Mouse (Mus musculus) ES-Bruce4 (cell line): ENCODE data around the gene Fam120a. TPM values are rescaled to one million over a fixed set of nuclear protein-coding genes. Genes with fewer than 3 reads are reported as not detected.

Source experiments
- H3K27ac ChIP-seq: 2 replicates; pipeline ENCODE4 v1.5.1; 2012; ENCODE audit warnings: low read length, inconsistent platforms; ENCODE audit not compliant: insufficient read depth
- H3K27me3 ChIP-seq: 2 replicates; pipeline ENCODE4 v1.6.1; 2012; ENCODE audit warnings: mild to moderate bottlenecking, low read length, inconsistent platforms; ENCODE audit not compliant: control insufficient read depth, poor library complexity, insufficient read depth, severe bottlenecking
- H3K36me3 ChIP-seq: 2 replicates; pipeline ENCODE4 v1.6.1; 2012; ENCODE audit warnings: inconsistent platforms, mild to moderate bottlenecking, low read length, moderate library complexity; ENCODE audit not compliant: control insufficient read depth, poor library complexity, insufficient read depth, severe bottlenecking
- H3K4me1 ChIP-seq: one replicate; pipeline ENCODE4 v1.8.1; 2011; ENCODE audit warnings: low read length; ENCODE audit not compliant: control insufficient read depth, insufficient read depth
- H3K4me3 ChIP-seq: 2 replicates; pipeline ENCODE4 v1.5.1; 2011; ENCODE audit warnings: low read depth, mild to moderate bottlenecking, low read length
- H3K9ac ChIP-seq: 2 replicates; pipeline ENCODE4 v1.6.1; 2012; ENCODE audit warnings: low read depth, mild to moderate bottlenecking, inconsistent platforms; ENCODE audit not compliant: poor library complexity, severe bottlenecking
- H3K9me3 ChIP-seq: replicated peaks from 2 replicates; pipeline ENCODE4 v1.6.1; 2012; ENCODE audit warnings: mild to moderate bottlenecking, low read length, inconsistent platforms; ENCODE audit not compliant: control insufficient read depth, poor library complexity, insufficient read depth, severe bottlenecking
- CTCF ChIP-seq: IDR thresholded peaks from one replicate; pipeline ENCODE4 v1.8.1; 2011; ENCODE audit warnings: low read depth, low read length
- EP300 ChIP-seq: IDR thresholded peaks from 2 replicates; pipeline ENCODE4 v1.6.1; 2011; ENCODE audit warnings: low read depth, low read length; ENCODE audit not compliant: insufficient read depth
- POLR2A ChIP-seq: IDR thresholded peaks from one replicate; pipeline ENCODE4 v1.8.1; 2011; ENCODE audit warnings: low read length; ENCODE audit not compliant: insufficient read depth
- polyA plus RNA-seq: library from polyadenylated mRNA; stranded (reverse); fragments of >200 nt; gene quantifications from 2 replicates; pipeline ENCODE4 v1.2.4, GENCODE M21; 2011; ENCODE audit warnings: low read depth; ENCODE audit not compliant: missing spikeins, insufficient read depth, insufficient read length

Gene Fam120a
- polyA plus RNA-seq, 1 experiment = 96.4 TPM

DNA sequence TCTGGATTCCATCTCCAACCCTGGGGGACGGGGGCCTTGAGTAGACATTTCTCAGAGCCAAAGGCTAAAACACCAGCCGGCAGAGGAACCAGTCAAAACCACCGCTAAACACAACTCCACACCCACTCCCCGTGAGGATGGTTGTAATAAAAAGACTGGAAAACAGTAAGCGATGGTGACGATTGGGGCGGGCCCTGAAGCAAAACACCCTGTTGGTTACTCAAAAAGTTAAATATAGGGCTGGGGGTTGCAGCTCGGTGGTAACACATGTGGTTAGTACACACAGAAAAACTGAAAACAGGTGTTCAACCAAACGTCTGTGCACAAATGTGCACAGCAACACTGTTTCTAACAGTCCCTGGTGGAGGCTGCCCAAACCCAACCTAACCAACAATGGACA is 104.3 kb downstream of the Fam120a start:
- no peaks in the 10 kb centered on the region for H3K36me3 ChIP-seq
- H3K27me3 ChIP-seq = no peaks in the 10 kb centered on the region
- H3K9ac ChIP-seq = no peak overlapping the region
- TF ChIP-seq POLR2A = no peak
- H3K4me3 ChIP-seq = no peak overlapping the region
- no peak overlapping the region for H3K27ac ChIP-seq
- no peaks in the 10 kb centered on the region for H3K9me3 ChIP-seq
- peaks cover 2% of the 10 kb centered on the region for H3K4me1 ChIP-seq

DNA sequence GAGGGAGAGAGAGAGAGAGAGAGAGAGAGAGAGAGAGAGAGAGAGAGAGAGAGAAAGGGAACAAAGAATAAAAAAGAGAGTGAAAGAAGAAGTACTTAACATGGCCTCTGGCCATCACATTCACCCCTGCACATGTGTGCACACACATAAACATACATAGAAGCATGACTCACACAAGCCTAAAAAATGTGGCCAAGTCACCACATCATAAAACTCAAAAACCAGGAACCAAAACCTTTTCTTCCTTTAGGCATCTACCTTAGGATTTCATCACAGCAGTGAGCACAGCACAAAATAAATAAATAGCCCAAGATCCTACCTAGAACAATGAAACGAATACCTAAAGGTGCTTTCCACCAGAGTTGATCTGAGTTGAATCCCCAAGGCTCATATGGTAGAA is 105.9 kb downstream of the Fam120a start:
- H3K27me3 ChIP-seq = no peaks in the 10 kb centered on the region
- no peaks in the 10 kb centered on the region for H3K9me3 ChIP-seq
- peaks cover 6% of the 10 kb centered on the region for H3K4me1 ChIP-seq
- no peak overlapping the region for H3K9ac ChIP-seq
- no peaks in the 10 kb centered on the region for H3K36me3 ChIP-seq
- TF ChIP-seq EP300 = no peak
- TF ChIP-seq POLR2A = no peak
- TF ChIP-seq CTCF = no peak
- H3K4me3 ChIP-seq = no peak overlapping the region
- no peak overlapping the region for H3K27ac ChIP-seq

DNA sequence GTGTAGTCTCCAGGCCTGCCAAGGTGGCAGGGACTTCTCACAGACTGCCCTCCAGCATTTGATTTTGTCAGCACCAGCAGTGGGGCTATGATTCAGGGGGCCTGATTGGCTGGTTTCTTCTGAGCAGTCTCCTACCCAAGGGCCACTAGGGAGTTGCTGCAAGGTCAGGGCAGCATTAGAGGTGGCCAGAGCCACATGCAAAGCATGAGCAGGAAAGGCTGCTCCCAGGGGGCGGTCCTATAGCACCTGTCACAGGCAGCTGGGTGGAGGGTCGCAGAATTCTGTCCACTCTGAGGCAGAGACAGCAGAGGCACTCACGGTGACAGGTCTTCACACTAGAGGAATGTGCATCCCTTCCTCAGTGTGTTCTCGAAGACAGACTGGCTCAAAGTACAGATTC is 109.0 kb downstream of the Fam120a start:
- H3K4me1 ChIP-seq = peaks cover 9% of the 10 kb centered on the region

DNA sequence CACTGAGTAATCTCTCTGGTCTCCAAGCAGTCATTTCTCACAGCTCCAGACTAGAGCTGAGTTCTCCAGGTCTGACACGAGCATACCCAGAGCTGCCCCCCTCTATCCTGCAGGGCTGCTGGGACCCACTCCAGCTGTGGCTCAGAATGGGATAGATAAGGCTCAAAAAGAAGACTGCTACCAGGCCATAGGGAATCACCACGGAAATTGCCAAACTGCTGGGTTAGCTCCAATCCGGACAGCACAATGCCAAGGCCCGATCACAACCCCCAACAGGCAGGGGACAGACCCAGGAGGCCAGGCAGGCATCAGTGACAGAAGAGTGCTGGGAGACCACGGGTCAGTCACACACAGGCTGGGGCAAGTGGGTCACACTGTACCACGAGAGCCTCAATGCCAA is 109.8 kb downstream of the Fam120a start:
- no peaks in the 10 kb centered on the region for H3K36me3 ChIP-seq
- no peak overlapping the region for H3K27ac ChIP-seq
- H3K4me1 ChIP-seq = peaks cover 7% of the 10 kb centered on the region
- no peaks in the 10 kb centered on the region for H3K9me3 ChIP-seq
- no peak overlapping the region for H3K4me3 ChIP-seq
- no peak for TF ChIP-seq POLR2A
- TF ChIP-seq EP300 = no peak
- no peak for TF ChIP-seq CTCF
- H3K9ac ChIP-seq = no peak overlapping the region
- no peaks in the 10 kb centered on the region for H3K27me3 ChIP-seq

More for the DNA sequence above, 109.0 kb downstream of the Fam120a start:
- Histone ChIP-seq H3K27me3 (no peaks in the 10 kb centered on the region), H3K36me3 (no peaks in the 10 kb centered on the region), H3K9me3 (no peaks in the 10 kb centered on the region), H3K4me3 (no peak overlapping the region), H3K27ac (no peak overlapping the region), H3K9ac (no peak overlapping the region)
- no peak for TF ChIP-seq CTCF
- no peak for TF ChIP-seq EP300
- no peak for TF ChIP-seq POLR2A

DNA sequence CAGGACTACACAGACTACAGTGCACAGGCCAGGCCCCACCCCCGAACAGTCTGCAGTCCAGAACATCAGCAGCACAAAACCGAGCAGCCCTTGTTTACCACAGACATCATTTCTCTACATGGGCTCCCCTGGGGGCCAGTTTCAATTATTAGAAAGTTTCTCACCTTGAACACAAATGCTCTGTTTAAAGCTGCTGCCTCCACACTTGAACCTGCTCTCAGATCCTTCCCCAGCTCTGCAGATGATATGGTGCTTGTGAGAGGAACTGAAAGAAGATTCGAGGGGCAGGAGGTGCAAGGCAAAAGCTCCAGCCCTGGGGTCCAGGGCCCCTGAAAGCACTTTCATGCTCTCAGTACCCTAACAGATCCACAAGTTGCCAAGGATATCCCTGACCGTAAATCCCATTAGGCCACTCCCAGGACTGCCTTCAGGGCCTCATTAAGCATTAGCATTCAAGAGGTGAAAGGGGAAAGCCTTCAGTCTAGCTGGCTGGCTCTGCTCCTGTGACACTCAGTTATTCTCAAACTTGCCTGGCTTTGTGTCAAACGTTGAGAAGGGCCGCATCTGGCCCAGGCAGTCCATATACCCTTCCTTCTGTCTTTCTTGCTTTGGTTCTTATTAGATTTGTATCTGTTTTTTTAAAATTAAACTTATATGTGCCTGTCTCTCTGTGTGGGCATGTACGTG is 110.4 kb downstream of the Fam120a start:
- no peak for TF ChIP-seq POLR2A
- no peak for TF ChIP-seq EP300
- no peak for TF ChIP-seq CTCF
- no peaks in the 10 kb centered on the region for H3K9me3 ChIP-seq
- peaks cover 7% of the 10 kb centered on the region for H3K4me1 ChIP-seq
- no peak overlapping the region for H3K27ac ChIP-seq
- no peaks in the 10 kb centered on the region for H3K27me3 ChIP-seq
- no peak overlapping the region for H3K4me3 ChIP-seq
- H3K36me3 ChIP-seq = no peaks in the 10 kb centered on the region
- H3K9ac ChIP-seq = no peak overlapping the region

DNA sequence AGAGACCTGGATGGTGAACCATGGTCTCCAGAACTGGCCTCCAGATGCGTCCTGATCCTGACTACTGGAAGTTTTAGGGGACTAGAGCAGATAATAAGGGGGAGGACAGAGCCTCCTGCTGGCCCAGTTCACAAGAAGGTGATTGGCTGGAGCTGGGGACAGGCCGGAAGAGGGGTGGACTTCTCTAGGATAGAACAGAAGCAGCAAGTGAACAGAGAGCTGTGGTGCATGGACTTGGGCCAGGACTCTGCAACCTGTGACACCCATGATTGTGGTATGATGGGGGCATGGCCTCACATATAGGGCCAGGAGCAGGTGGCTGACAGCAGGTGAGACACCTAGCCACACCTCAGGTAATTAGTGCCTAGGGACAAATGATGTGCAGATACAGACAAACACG is 113.9 kb downstream of the Fam120a start:
- Histone ChIP-seq H3K4me3 (no peak overlapping the region), H3K27ac (no peak overlapping the region), H3K9ac (no peak overlapping the region), H3K36me3 (no peaks in the 10 kb centered on the region), H3K9me3 (no peaks in the 10 kb centered on the region), H3K27me3 (no peaks in the 10 kb centered on the region), H3K4me1 (peaks cover 7% of the 10 kb centered on the region)
- TF ChIP-seq CTCF = no peak
- TF ChIP-seq POLR2A = no peak
- no peak for TF ChIP-seq EP300
